Mouse (Mus musculus) heart, postnatal 0 days (tissue): ENCODE measurements around the gene Olfr224.

Experiments used
- CTCF ChIP-seq: IDR thresholded peaks from 2 replicates; pipeline ENCODE4 v1.5.1; 2016; ENCODE audit warnings: antibody characterized with exemption, control low read depth, low read depth
- EP300 ChIP-seq: IDR thresholded peaks from 2 replicates; pipeline ENCODE4 v1.6.1; 2016; ENCODE audit warnings: antibody characterized with exemption, low read depth

GRCm38 (mm10) chr11:58618369-58618768 lies 48.0 kb upstream of the Olfr224 start:
- no peak for TF ChIP-seq CTCF
- no peak for TF ChIP-seq EP300
